Mouse (Mus musculus) limb, embryonic 12.5 days (tissue): ENCODE data around the gene Rnf10. TPM values are rescaled to one million over a fixed set of nuclear protein-coding genes. Genes with fewer than 3 reads are reported as not detected.

Experiments used
- ATAC-seq: fragments of 200-750 bp; cut with Nextera tagmentation; 2 replicates; pipeline ENCODE4 v1.8.0; 2017; ENCODE audit warnings: low read depth, moderate TSS enrichment; ENCODE audit not compliant: insufficient number of reproducible peaks, insufficient read depth, low FRiP score, low TSS enrichment
- H3K27ac ChIP-seq: fragments of 300-500 bp; sonication (generic); 2 replicates; pipeline ENCODE4 v1.5.1; 2016; ENCODE audit warnings: mild to moderate bottlenecking, moderate library complexity
- H3K27me3 ChIP-seq: fragments of 300-500 bp; sonication (generic); 2 replicates; pipeline ENCODE4 v1.6.1; 2016; ENCODE audit warnings: mild to moderate bottlenecking, moderate library complexity
- H3K36me3 ChIP-seq: fragments of 300-500 bp; sonication (generic); 2 replicates; pipeline ENCODE4 v1.6.1; 2016; ENCODE audit warnings: mild to moderate bottlenecking, moderate library complexity
- H3K4me1 ChIP-seq: fragments of 300-500 bp; sonication (generic); replicated peaks from 2 replicates; pipeline ENCODE4 v1.6.1; 2016
- H3K4me2 ChIP-seq: fragments of 300-500 bp; sonication (generic); 2 replicates; pipeline ENCODE4 v1.6.1; 2016; ENCODE audit warnings: mild to moderate bottlenecking, moderate library complexity
- H3K4me3 ChIP-seq: fragments of 300-500 bp; sonication (generic); replicated peaks from 2 replicates; pipeline ENCODE4 v1.5.1; 2016; ENCODE audit warnings: mild to moderate bottlenecking
- H3K9ac ChIP-seq: fragments of 300-500 bp; sonication (generic); replicated peaks from 2 replicates; pipeline ENCODE4 v1.6.1; 2016; ENCODE audit warnings: mild to moderate bottlenecking, moderate library complexity
- H3K9me3 ChIP-seq: fragments of 300-500 bp; sonication (generic); 2 replicates; pipeline ENCODE4 v1.6.1; 2016; ENCODE audit warnings: mild to moderate bottlenecking, moderate library complexity
- WGBS: fragments of 180-500 bp; shearing (Covaris S2); methylation state at CpG from one replicate; pipeline ENCODE4 v1.1.7; 2016; 5-methylcytosine and 5-hydroxymethylcytosine counted together
- polyA plus RNA-seq: library from polyadenylated mRNA; unstranded; fragments of >200 nt; fragmentation: Nextera tagmentation; extraction: Ambion mirVana; gene quantifications from 2 replicates; pipeline ENCODE4 v1.2.1, GENCODE M21; 2016

Rnf10 gene
- polyA plus RNA-seq, 1 experiment from 2014 or later: 184 TPM

DNA sequence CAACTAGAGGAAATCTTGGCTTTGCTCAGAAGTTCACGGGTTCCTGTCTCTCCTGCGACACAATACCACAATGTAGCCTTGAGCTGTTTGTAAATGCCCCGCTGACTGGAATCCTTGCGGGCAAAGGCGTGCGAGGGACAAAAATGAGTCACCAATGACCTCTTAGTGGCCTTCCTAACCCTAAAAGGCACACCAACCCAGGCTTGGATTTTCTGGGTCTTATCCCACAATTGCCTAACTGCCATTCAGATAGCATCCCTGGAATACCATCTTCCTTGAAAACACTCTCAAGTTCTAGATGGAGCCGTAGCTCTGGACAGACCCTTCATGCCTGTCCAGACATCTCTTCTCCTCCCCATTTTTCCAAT, 79.9 kb downstream of the Rnf10 start:
- Histone ChIP-seq H3K4me3 (peak overlapping the region; percentile 69), H3K9me3 (no peaks in the 10 kb centered on the region), H3K4me2 (peak overlapping the region; percentile 100), H3K36me3 (no peaks in the 10 kb centered on the region), H3K9ac (no peak overlapping the region), H3K27ac (no peak overlapping the region), H3K4me1 (peaks cover 29% of the 10 kb centered on the region), H3K27me3 (peaks cover 57% of the 10 kb centered on the region)
- ATAC-seq: no peak
- 13% methylated on average over 7 of the region's 7 CpGs for WGBS

DNA sequence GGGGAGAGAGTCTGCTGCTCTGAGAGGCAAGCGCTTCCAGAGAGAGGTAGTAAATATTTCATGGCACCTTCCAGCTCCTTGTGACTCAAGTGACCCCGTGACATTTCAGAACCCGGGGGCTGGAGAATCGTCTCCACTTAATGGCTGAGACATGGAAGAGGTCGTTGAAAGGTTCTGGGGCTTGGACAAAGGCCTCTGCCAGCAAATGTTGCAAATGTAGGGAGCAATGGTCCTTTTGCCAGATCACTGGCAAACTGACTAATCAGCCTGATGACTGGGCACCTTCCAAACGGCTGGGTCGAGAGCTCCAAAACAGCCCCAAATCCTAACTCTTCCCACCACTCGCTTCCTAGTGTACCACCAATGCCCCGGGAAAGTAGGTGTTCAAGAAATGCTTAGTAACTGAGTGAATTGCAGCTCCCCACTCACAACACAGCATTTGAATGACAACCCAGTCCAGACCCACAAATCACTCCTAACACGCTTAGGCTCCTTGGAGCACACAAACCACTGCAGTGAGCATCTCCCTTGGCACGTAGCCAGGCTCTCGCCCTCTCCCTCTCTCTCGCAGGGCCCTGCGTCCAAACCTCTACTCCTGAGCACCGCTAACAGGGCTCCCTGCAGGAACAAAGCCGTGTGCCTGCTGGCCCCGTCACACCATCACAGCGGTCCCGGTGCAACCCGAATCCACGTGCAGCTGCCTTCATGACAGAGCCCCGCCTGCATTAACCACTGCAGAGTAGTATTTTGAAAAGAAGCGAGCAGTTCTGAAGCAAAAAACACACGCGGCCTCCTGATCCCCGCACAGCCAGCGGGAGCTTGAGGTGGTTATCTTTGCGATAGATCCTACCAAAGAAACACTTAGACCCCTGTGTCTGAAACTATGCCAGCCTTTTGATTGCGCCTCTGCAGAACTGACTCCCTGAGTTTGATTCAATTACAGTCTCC, 80.5 kb downstream of the Rnf10 start:
- H3K27ac ChIP-seq: no peak overlapping the region
- peak overlapping the region; percentile 69; the same call in 1 of the 2 replicates for H3K4me3 ChIP-seq
- H3K27me3 ChIP-seq: peaks cover 63% of the 10 kb centered on the region
- H3K4me2 ChIP-seq: peak overlapping the region; percentile 100; the same call in 1 of the 2 replicates
- no peak for ATAC-seq
- WGBS: 6% methylated on average over 29 of the region's 29 CpGs
- H3K4me1 ChIP-seq: peaks cover 34% of the 10 kb centered on the region
- H3K9me3 ChIP-seq: no peaks in the 10 kb centered on the region
- no peaks in the 10 kb centered on the region for H3K36me3 ChIP-seq
- H3K9ac ChIP-seq: no peak overlapping the region

Other genes with a start within 250 kb of the Rnf10 start
- 36.3 and 38.8 TPM in 2 replicates for gene Gm10401, start 174.6 kb downstream of the Rnf10 start, polyA plus RNA-seq
- gene Acads, start 153.6 kb downstream of the Rnf10 start, polyA plus RNA-seq: 65.2 and 69.5 TPM in 2 replicates
- 61.7 and 62.6 TPM in 2 replicates for gene Unc119b, start 137.9 kb downstream of the Rnf10 start, polyA plus RNA-seq
- 76.6 and 89.6 TPM in 2 replicates for gene Mlec, start 114.7 kb downstream of the Rnf10 start, polyA plus RNA-seq
- gene Cabp1, start 78.5 kb downstream of the Rnf10 start, polyA plus RNA-seq: 1.1 and 1.3 TPM in 2 replicates
- gene Pop5, start 37.1 kb downstream of the Rnf10 start, polyA plus RNA-seq: 93.9 and 104 TPM in 2 replicates
- gene Coq5, start 6.8 kb upstream of the Rnf10 start, polyA plus RNA-seq: 39.0 and 44.0 TPM in 2 replicates
- 1,818 and 1,898 TPM in 2 replicates for gene Dynll1, start 28.1 kb upstream of the Rnf10 start, polyA plus RNA-seq
- 444 and 480 TPM in 2 replicates for gene Srsf9, start 54.3 kb upstream of the Rnf10 start, polyA plus RNA-seq
- 27.3 and 30.6 TPM in 2 replicates for gene Gatc, start 68.3 kb upstream of the Rnf10 start, polyA plus RNA-seq
- gene Triap1, start 68.3 kb upstream of the Rnf10 start, polyA plus RNA-seq: 65.4 and 67.0 TPM in 2 replicates
- 668 and 680 TPM in 2 replicates for gene Cox6a1, start 76.1 kb upstream of the Rnf10 start, polyA plus RNA-seq
- gene Msi1, start 156.7 kb upstream of the Rnf10 start, polyA plus RNA-seq: 29.4 and 29.5 TPM in 2 replicates
- not detected in 2 replicates for gene Pla2g1b, start 193.4 kb upstream of the Rnf10 start, polyA plus RNA-seq
- 21.9 and 24.9 TPM in 2 replicates for gene Sirt4, start 211.8 kb upstream of the Rnf10 start, polyA plus RNA-seq
- 40.3 and 47.1 TPM in 2 replicates for gene Pxn, start 233.8 kb upstream of the Rnf10 start, polyA plus RNA-seq